In genomic region chr6:103746103-103746502, GRCm38 (mm10) we compare ENCODE assay signal across 11 mouse cellular contexts.
DNase-seq lines count a peak whose midpoint lies in the region; ATAC-seq lines count a peak whose summit lies in the region.
"Had no signal": no experiment of that assay in that cellular context is flagged by ENCODE, and none has a peak within 500 bp of the region (broad histone marks: within the 10 kb centered on the region; RNA-seq: fewer than 3 reads in every experiment).

No protein-coding gene starts in this region.

- peak; percentile 78 to 84 for DNase-seq in cerebellum, postnatal 10 days
- DNase-seq in cerebellum, adult 11-12 months, result no peak
- DNase-seq in liver (peak; percentile 42), WW6 (ENCODE audit: low read depth, low spot score) (peak; percentile 9)
- DNase-seq in liver, embryonic 11.5 days (ENCODE audit: low spot score), result no peak
- peak; percentile 3 for DNase-seq in kidney, postnatal 14 days
- DNase-seq in right cerebral cortex, postnatal 4 days, result peak; percentile 82
- no peak for DNase-seq in heart, postnatal 36 days

- no peak overlapping the region for H3K27ac ChIP-seq in liver, embryonic 11.5 days (ENCODE audit: low read depth, low read length)
- H3K27ac ChIP-seq: heart, embryonic 13.5 days; lung, embryonic 15.5 days had no signal

- H3K4me2 ChIP-seq in liver, embryonic 11.5 days, result no peak overlapping the region
- H3K4me2 ChIP-seq: heart, embryonic 13.5 days; lung, embryonic 15.5 days had no signal

- no peaks in the 10 kb centered on the region for H3K27me3 ChIP-seq in liver, embryonic 11.5 days (replicated peaks; ENCODE audit: control insufficient read depth, insufficient read depth, low read length)
- H3K27me3 ChIP-seq: heart, embryonic 13.5 days; lung, embryonic 15.5 days had no signal

- no peaks in the 10 kb centered on the region for H3K36me3 ChIP-seq in liver, embryonic 11.5 days (ENCODE audit: control insufficient read depth, insufficient read depth, low read length)
- H3K36me3 ChIP-seq: G1E; heart, embryonic 13.5 days; lung, embryonic 15.5 days had no signal

- intact Hi-C loops in heart, postnatal 36 days (cut with DNase I), result no loop called here

- H3K4me3 ChIP-seq in liver, embryonic 11.5 days (ENCODE audit: low read depth, low read length), result no peak overlapping the region
- H3K4me3 ChIP-seq: heart, embryonic 13.5 days; lung, embryonic 15.5 days had no signal

- H3K9me3 ChIP-seq in liver, embryonic 11.5 days (ENCODE audit: control insufficient read depth, low read length), result no peaks in the 10 kb centered on the region
- H3K9me3 ChIP-seq: heart, embryonic 13.5 days; lung, embryonic 15.5 days had no signal

- ATAC-seq in liver, embryonic 11.5 days (replicated peaks; ENCODE audit: low FRiP score), result no peak

- no peaks in the 10 kb centered on the region for H3K4me1 ChIP-seq in liver, embryonic 11.5 days (replicated peaks; ENCODE audit: control insufficient read depth, insufficient read depth, low read length)
- H3K4me1 ChIP-seq: heart, embryonic 13.5 days had no signal

- H3K9ac ChIP-seq in liver, embryonic 11.5 days (ENCODE audit: low read depth, low read length), result no peak overlapping the region
- H3K9ac ChIP-seq: heart, embryonic 13.5 days; lung, embryonic 15.5 days had no signal

- 26% methylated on average over 4 of the region's 4 CpGs for WGBS in liver, embryonic 11.5 days

Comparison
In these comparisons a context has a peak if more than half of its experiments do, and no peak if none do; other contexts are left out.
1. DNase-seq: peak in cerebellum, postnatal 10 days (2 of 2), liver (single experiment), WW6 (single experiment), kidney, postnatal 14 days (single experiment) and right cerebral cortex, postnatal 4 days (single experiment); none in cerebellum, adult 11-12 months (single experiment), liver, embryonic 11.5 days (single experiment) and heart, postnatal 36 days (0 of 2).